Mouse (Mus musculus): ENCODE results near the gene Sept14.
"Not testable (repeated sequence)": the region's sequence is repeated elsewhere in the genome, so short reads cannot be mapped to it uniquely, and the experiment has no call there.

Sept14 gene

DNA sequence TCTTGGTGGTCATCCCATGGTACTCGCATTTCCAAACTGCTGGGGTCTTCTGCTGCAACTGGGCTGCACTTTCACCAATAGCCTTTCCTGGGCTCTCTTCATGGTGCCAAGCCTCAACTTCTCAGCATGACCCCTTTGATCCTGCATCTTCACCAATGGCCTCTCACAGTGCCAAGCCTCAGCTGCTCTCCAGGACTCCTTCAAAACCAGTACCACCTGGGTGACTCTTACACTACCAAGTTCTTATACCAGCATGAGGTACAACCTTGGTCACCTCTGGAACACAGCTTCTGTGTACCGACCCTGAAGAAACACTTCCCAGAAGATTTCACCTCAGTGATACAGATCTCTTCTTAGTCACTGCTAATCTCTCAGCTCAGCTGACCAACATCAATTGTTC lies at the start of gene Sept14:
Gene Sept14 (minus strand): TSS at position 101 of the 400 bp plus-strand sequence.
- DNase-seq (ENCODE audit: low read depth, low spot score): no peak

DNA sequence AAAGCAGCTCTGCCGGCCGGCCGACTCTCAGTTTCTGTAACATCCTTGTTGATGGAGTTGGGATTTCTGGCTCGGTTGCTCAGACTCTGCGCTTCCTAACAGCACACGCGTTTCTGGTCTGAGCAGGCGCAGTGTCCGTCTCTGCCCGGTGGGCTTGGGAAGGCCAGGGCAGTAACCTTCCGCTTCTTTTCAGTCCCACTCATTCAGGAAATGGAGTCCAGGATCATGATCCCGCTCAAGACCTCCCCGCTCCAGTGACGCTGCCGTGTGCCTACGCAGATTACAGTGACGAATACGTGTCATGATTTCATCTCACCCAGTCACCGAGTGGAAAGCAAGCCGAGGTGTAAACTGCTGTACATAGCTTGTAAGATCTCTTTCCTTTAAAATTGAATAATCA lies 48.6 kb upstream of the Sept14 start:
- no peak for DNase-seq (ENCODE audit: low read depth, low spot score)

- no peak for DNase-seq (ENCODE audit: low read depth, low spot score)
Observed at GRCm38 (mm10) chr5:129744050-129744449, 35.7 kb upstream of the Sept14 start.

DNA sequence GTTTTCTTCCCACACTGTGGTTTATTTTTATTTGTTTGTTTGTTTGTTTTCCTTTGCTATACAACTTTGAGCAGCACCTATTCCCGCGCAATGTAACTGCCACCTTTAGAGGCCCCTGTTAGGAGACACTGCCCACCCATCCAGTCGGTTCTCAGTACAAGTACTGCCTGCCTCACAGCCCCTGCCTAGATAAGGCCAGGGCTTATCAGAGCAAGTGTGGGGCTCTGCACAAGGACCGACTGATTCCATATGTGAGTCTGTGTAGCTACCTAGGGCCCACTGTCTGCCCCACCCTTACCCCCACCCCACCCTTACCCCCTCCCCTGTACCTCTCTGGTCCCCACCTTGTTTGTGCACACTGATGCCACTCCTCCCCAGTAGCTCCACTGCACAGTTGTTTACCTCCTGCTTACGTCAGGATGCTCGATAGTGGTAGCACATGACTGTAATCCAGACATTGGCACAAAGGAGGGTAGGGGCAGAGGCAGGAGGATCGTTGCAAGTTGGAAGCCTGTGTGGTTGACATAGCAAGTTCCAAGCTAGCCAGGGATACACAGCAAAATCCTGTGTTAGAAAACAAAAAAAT lies 34.7 kb upstream of the Sept14 start:
- DNase-seq (ENCODE audit: low read depth, low spot score): no peak

DNA sequence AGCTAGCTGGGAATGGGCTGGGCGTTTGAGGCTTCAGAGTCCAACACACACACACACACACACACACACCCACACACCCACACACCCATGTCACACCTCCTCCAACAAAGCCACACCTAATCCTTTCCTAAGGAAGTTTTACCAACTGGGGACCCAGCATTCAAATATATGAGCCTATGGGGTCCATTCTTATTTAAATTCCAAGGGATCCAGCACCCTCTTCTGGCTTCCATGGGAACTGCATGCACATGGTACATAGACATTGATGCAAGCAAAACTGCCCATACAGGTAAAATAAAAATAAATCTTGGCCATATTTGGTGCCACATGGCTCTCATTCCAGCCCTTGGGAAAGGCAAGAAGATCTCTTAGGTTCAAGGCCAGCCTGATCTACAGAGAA lies 32.7 kb upstream of the Sept14 start:
- no peak for DNase-seq (ENCODE audit: low read depth, low spot score)

DNA sequence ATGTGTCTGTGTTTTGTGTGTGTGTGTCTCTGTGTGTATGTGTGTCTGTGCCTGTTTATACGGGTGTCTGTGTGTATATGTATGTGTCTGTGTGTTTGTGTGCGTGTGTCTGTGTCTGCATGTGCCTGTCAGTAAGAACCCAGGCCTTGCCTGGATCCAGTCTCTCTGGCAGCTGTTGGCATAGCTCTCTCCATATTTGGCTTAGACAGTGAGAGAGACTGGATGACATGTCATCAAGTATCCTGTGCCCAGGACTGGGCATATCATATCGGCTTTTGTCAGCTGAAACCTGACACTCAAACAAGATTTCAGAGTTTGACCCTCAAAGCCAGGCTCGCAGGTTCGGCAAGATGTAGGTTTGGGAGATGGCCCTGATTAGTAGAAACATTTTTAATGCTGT lies 22.7 kb upstream of the Sept14 start:
- DNase-seq (ENCODE audit: low read depth, low spot score): no peak

DNA sequence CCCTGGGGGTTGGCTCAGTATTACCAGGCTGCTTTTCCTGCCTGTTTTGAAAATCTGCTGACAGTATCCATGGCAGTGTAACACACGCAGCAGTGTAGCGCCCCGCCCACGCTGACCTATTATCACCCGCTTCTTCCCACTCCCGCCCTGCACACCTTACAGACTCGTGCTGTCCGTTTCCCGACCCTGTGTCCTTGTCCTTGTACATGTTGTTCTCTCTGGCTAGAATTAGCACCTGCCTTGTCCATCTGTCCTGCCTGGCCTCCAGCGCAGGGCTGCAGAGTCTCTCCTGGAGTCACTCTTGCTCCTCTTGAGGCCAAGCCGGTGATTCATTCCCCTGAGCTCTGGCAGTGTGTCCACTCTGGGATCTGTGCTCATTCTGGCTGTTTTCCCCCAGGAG lies 22.0 kb upstream of the Sept14 start:
- DNase-seq (ENCODE audit: low read depth, low spot score): no peak

DNA sequence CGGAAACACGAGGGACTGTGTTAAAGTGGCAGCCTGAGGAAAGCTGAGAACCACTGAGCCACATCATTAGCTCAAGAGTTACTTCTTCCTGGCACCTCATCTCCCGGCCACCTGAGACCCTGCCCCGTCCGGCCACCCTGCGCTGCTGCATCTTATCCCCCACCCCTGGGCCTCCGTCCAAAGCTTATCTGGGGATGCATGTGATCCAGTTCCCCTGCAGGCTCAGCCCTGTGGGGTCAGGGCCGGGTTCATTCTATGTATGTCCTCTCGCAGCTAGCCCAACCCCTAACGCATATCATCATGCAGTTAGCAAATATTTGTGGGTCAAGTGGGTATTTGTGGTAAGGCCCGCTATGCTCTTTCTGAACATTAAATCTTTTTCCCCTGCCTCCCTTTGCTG lies 21.0 kb upstream of the Sept14 start:
- DNase-seq (ENCODE audit: low read depth, low spot score): no peak

DNA sequence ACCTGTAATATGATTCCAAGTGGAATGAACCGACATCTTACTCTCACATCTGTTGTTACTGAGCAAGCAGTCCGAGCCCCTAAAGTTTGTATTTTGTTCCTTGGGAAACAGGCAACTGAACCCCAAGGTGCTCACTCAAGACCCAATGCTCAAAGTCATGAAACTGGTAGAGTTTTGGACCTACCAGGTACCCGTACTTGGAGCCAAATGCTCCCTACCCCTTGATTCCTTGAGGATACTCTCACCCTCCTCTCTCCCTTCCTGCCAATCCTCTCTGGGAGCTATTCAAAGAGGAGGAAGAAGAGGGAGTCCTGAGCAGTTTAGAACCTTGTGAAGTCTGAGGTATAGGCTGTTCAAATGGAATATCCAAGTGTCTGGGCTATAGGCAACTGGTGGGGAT lies 18.5 kb upstream of the Sept14 start:
- DNase-seq (ENCODE audit: low read depth, low spot score): no peak

DNA sequence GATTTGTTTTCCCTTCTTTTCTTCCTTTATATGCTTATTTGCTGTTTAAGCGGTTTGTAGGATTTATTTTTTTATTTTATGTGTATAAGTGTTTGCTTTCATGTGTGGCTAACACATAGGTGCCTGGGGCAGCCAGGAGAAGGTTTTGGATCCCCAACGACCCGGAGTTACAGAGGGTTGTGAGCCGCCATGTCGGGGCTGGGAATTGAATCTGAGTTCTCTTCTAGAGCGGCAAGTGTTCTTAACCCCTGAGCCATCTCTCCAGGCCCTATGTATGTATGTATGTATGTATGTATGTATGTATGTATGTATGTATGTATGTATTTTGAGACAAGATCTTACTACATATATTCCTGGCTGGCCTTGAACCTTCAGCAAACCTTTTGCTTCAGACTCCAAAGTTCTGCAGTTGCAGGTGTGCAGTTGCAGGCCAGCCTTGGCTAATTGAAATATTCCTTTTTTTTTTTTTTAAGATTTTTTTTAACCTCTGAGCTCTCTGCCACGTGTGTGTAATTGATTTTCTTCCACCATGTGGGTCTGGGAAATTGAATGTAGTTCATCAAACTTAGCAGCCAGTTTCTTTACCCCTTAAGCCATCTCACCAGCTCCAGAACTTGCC lies 17.6 kb upstream of the Sept14 start:
- no peak for DNase-seq (ENCODE audit: low read depth, low spot score)

DNA sequence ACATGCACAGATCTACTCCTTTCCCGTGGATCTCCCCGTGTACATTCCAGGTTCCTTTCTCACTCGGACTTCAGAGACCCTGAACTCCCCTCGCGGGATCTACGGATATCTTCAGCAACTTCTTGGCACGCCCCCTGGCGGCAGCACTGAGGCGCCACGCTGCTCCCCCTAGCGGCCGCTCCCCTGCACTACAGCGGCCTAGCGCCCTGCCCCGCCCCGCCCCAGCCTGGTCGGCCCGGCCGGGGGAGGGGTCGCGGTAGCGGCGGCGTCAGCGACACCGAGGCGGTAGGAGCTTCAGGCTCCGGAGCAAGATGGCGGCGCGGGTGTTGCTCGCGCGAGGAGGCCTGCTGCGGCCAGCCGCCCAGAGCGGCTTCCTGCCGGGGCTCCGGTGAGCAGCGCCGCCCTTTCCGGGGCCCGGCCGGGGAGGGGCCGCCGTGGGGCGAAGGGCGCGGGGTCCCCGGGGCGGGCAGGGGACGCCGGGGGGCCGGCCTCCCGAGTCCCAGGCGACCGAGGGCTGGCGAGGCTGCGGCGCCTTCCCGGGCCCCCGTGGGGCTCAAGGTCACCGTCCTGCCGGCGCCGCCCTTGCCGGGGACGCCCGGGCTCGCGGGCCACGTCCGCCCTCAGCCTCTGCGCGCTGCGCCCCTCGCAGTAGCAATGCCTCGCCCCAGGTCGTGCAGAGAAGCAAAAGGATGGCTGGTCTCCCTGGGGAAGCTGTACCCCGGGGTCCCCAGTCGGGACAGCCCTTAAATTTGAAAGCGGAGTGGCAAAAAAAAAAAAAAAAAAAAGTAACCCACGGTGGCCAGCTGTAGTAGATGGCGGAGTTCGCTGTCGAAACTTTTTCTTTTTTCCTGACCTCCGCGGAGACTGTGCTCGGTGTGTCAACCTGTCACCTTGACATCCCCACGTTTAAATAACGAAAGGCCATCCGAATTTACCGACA lies 16.8 kb upstream of the Sept14 start, which contains the start of gene Nipsnap2:
Gene Nipsnap2 (plus strand): TSS at position 230 of the 940 bp plus-strand sequence.
- peak; percentile 82 for DNase-seq (ENCODE audit: low read depth, low spot score)

- no peak for DNase-seq (ENCODE audit: low read depth, low spot score)
Observed at GRCm38 (mm10) chr5:129724268-129724667, 16.0 kb upstream of the Sept14 start.

DNA sequence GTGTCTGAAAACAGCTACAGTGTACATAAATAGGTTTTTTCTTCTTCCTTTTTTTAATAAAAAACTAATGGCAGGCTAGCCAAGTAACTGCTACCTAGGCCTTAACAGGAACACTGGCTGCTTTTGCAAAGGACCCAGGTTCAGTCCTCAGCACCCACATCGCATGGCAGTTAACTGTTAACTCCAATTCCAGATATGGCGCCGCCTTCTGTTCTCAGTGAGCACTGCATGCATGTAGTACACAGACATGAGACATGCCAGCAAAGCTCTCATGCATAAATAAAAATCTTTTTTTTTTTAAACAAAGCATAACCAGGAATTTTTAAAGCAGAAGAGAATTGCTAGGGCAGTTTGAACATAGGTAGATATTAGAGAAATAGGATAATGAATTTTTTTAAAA lies 11.9 kb upstream of the Sept14 start:
- DNase-seq (ENCODE audit: low read depth, low spot score): no peak

- DNase-seq (ENCODE audit: low read depth, low spot score): no peak
Observed at GRCm38 (mm10) chr5:129717016-129717415, 8.7 kb upstream of the Sept14 start.

GRCm38 (mm10) chr5:129715326-129715861 lies 7.1 kb upstream of the Sept14 start, which contains the start of gene Mrps17:
Mrps17 (plus strand) TSS chr5:129715497.
- DNase-seq (ENCODE audit: low read depth, low spot score): peak; percentile 83

GRCm38 (mm10) chr5:129703368-129703767 lies 4.9 kb downstream of the Sept14 start:
- DNase-seq (ENCODE audit: low read depth, low spot score): no peak

GRCm38 (mm10) chr5:129701706-129702105 lies 6.6 kb downstream of the Sept14 start:
- DNase-seq (ENCODE audit: low read depth, low spot score): no peak

GRCm38 (mm10) chr5:129700506-129700905 lies 7.8 kb downstream of the Sept14 start:
- DNase-seq (ENCODE audit: low read depth, low spot score): no peak

GRCm38 (mm10) chr5:129690528-129690927 lies 17.8 kb downstream of the Sept14 start:
- no peak for DNase-seq (ENCODE audit: low read depth, low spot score)

DNA sequence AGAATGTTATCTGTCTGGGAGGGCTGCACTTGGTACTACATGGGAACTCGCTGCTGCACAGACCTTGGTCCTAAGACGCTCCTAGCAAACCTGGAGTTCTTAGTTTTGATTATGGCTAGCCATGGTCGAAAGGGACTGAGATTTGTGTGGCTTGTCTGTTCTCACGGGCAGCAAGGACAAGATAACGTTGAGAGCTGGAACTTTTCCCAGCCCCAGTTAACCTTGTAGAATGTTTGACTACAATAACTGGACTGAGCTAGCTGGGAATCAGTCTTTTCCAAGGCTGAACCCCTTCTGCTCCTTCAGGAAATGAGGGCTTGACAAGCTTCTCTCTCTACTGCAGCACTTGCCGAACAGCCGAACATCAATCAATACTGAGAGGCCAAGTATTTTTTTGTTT lies 20.7 kb downstream of the Sept14 start:
- DNase-seq (ENCODE audit: low read depth, low spot score): no peak

DNA sequence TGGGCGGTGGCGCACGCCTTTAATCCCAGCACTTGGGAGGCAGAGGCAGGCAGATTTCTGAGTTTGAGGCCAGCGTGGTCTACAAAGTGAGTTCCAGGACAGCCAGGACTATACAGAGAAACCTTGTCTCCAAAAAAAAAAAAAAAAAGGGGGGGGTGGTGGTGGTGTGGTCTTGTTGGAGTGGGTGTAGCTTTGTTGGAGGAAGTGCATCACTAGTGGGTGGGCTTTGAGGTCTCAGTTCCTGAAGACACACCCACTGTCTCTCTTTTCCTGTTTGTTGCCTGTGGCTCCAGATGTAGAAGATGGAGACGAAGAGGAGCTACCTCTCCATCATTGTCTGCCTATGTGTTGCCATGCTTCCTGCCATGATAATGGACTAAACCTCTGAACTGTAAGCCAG lies 23.2 kb downstream of the Sept14 start:
- DNase-seq (ENCODE audit: low read depth, low spot score): not testable (repeated sequence)

DNA sequence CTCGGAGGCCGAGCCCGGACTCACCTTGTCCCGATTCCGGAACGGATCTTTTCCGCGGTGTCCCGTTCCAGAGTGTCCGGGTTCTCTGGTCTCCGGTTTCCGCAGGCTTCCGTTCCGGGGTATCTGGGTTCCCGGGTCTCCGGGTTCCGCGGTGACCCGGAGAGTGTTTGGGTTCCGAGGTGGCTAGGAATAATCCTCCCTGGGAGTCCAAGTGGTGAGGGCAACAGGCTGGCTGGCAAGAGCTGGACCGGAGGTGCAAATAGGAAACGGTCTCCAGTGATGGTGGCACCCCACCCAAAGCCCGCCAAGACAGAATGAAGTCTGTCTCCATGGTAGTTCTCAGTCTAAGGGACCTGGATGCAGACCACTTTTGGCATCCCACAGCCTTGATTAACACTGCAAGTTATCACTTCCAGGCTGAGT lies 38.3 kb downstream of the Sept14 start, which contains the start of gene Zfp11:
Gene Zfp11 (minus strand): TSS at position 64 of the 423 bp plus-strand sequence.
- DNase-seq (ENCODE audit: low read depth, low spot score): peak; percentile 77

All from retina, postnatal 7 days (tissue).